ENCODE assay signal across 16 mouse cellular contexts in the genomic region with DNA sequence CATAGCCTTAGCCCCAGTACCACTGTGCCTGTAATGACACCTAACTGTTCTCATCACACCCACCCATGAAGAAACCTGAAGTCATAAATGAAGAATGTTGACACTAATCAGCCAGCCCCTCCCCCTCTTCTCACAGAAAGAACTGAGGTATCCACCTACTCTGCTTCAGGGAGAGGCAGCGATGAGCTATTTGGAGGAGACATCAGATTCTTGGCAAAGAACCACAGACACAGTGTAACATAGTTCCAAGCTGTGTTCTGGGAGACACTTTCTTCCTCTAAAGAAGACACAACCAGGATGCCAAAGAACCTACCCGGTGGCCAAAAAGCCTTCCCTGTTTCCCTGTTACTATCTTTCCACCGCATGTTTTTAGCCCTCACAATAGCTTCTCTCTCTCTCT.
DNase-seq lines count a peak whose midpoint lies in the region; ATAC-seq and TF ChIP-seq lines count a peak whose summit lies in the region.
"Had no signal": no experiment of that assay in that cellular context is flagged by ENCODE, and none has a peak within 500 bp of the region (broad histone marks: within the 10 kb centered on the region; RNA-seq: fewer than 3 reads in every experiment).

No protein-coding gene starts in this region.

- peak; percentile 33 for DNase-seq in kidney, adult 9 months
- DNase-seq in kidney, adult 2 months: no peak
- peak; percentile 25 to 43 for DNase-seq in frontal cortex, postnatal 25 days (ENCODE audit: low spot score in 2 of 2)
- DNase-seq in right cerebral cortex, adult 2 months (ENCODE audit: low spot score in 2 of 2): peak; percentile 63 to 66
- DNase-seq in MN1 (ENCODE audit: low spot score): no peak
- no peak for DNase-seq in lung, postnatal 25 days (ENCODE audit: low spot score)
- DNase-seq: adrenal gland, adult 8-10 months; gastrocnemius, postnatal 10 days; kidney, adult 8-10 months; lung, postnatal 36 days had no signal

- 58% methylated on average over 3 of the region's 3 CpGs for WGBS in kidney, adult 2 months

- no peak overlapping the region for H3K4me3 ChIP-seq in kidney, adult 2 months (ENCODE audit: insufficient read depth, low read depth, low read length)
- H3K4me3 ChIP-seq: heart, embryonic 15.5 days; hindbrain, embryonic 12.5 days; liver, embryonic 15.5 days; midbrain, embryonic 15.5 days; neural tube, embryonic 12.5 days had no signal

- H3K27ac ChIP-seq in kidney, adult 2 months (ENCODE audit: insufficient read depth, low read depth, low read length): no peak overlapping the region
- H3K27ac ChIP-seq: heart, embryonic 15.5 days; hindbrain, embryonic 12.5 days; liver, embryonic 15.5 days; midbrain, embryonic 15.5 days; neural tube, embryonic 12.5 days had no signal

- TF ChIP-seq CTCF in kidney, adult 2 months (conservative IDR thresholded peaks at IDR 0.05; ENCODE audit: insufficient read depth, insufficient read length, low read depth, low read length): no peak

- H3K36me3 ChIP-seq in kidney, adult 2 months (ENCODE audit: control insufficient read depth, insufficient read depth, low read length): no peaks in the 10 kb centered on the region
- H3K36me3 ChIP-seq: heart, embryonic 15.5 days; hindbrain, embryonic 12.5 days; liver, embryonic 15.5 days; midbrain, embryonic 15.5 days; neural tube, embryonic 12.5 days had no signal

- peak; percentile 100 for ATAC-seq in frontal cortex, adult (ENCODE audit: low TSS enrichment)
- ATAC-seq: midbrain, embryonic 15.5 days had no signal

- no peak for TF ChIP-seq POLR2A in kidney, adult 2 months (IDR thresholded peaks at IDR 0.05; ENCODE audit: low read depth, low read length)

- peaks cover 42% of the 10 kb centered on the region for H3K4me1 ChIP-seq in kidney, adult 2 months (ENCODE audit: control insufficient read depth, insufficient read depth, low read length)

- H3K27me3 ChIP-seq in kidney, adult 2 months (replicated peaks; ENCODE audit: control insufficient read depth, insufficient read depth, low read length): no peaks in the 10 kb centered on the region
- H3K27me3 ChIP-seq: heart, embryonic 15.5 days; hindbrain, embryonic 12.5 days; liver, embryonic 15.5 days; midbrain, embryonic 15.5 days; neural tube, embryonic 12.5 days had no signal

Comparison
In these comparisons a context has a peak if more than half of its experiments do, and no peak if none do; other contexts are left out.
1. DNase-seq: peak in kidney, adult 9 months (single experiment), frontal cortex, postnatal 25 days (2 of 2) and right cerebral cortex, adult 2 months (2 of 2); none in kidney, adult 2 months (single experiment), MN1 (single experiment) and lung, postnatal 25 days (single experiment).